Mouse (Mus musculus) heart, postnatal 36 days (tissue): Measurements from ENCODE around the gene Usp46. TPM values are rescaled to one million over a fixed set of nuclear protein-coding genes. Genes with fewer than 3 reads are reported as not detected.

Source experiments
- DNase-seq, 2 experiments: peaks; one replicate each; pipeline ENCODE4 v3.0.0; 2021 to 2022
- intact Hi-C: fragments of 180-260 bp; cut with DNase I; formaldehyde crosslinking; loops from one replicate; pipeline ENCODE4 v1.15.1; 2025
- total RNA-seq, 2 experiments: library from RNA; stranded (reverse); gene quantifications; 2 replicates each; pipeline ENCODE4 v1.2.3; 2021

Gene Usp46
- total RNA-seq, 2 experiments from 2014 or later = 35.1 TPM

DNA sequence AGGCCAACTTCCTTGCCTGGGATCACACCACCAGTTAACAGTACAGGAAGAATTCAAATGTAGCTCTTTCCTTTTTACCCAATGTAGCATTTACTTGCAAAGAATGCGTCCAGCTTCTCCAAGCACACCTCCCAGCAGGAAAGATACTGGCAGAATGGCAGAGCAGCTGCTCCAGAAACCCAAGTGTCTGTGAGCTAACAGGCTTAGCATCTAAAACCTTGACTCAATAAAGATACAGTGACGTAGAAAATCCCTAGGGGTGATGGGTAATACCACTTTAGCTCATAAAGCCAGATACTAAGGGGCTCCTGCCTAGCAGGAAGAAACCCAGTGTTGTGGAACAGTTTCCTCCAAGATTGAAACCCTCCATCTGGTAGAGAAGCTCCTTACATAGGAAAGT, 32.8 kb downstream of the Usp46 start:
- intact Hi-C loops = no loop called here
- DNase-seq = no peak

- no peak for DNase-seq
- intact Hi-C loops = no loop called here
Measured at GRCm38 (mm10) chr5:74034177-74034576, 34.1 kb downstream of the Usp46 start.

DNA sequence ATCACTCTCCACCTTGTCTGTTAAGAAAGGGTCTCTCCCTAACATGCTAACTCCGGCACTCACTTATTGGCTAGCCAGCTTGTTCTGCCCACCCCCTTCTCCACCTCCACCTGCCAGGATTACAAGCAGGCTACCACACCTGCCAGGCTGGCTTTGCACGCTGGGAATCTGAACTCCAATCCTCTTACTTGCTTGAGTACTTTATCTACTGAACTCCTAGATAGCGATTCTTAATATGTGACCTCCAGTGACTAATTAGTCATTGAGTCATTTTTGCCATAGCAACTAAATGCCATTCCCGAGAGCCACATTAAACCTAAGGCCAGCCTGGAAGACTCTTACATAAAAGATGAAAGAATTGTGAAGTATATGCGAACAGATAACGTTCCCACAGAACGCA, 38.4 kb downstream of the Usp46 start:
- DNase-seq = no peak
- intact Hi-C loops = no loop called here

DNA sequence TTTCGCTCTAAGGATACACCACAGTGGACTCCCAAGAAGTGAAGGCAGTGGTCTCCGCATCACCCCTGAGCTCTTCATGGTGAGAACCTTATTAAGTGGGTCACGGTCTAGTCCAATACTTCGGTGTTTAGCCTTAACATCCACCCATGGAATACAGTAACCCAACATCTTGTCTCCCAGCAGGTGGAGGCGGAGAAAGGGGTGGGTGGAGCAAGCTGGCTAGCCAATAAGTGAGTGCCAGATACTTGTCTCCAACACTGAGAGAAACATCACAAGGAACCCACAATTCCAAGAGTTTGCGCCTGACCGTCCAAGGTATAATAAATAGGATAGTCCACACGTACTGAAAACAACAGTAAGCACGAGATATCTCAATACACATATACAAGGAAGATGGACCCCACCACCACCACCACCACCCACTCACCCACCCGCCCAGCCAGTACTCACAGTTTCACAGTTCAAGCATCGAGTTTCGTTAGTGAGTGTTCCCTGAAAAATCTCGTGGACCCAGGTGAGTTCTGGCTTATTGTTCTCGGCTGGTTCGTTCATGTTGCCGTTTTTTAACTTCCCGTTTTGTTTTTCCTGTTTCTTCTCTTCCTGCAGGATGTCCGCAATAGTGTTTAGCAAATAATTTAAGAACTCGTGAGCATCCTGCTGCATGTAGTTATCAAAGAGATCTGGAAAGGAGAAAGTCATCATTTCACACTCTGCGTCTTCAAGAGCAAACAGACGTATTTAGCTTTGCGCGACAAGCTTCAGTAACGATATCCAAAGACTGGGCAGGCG, 39.3 kb downstream of the Usp46 start:
- intact Hi-C loops = no loop called here
- DNase-seq = no peak

DNA sequence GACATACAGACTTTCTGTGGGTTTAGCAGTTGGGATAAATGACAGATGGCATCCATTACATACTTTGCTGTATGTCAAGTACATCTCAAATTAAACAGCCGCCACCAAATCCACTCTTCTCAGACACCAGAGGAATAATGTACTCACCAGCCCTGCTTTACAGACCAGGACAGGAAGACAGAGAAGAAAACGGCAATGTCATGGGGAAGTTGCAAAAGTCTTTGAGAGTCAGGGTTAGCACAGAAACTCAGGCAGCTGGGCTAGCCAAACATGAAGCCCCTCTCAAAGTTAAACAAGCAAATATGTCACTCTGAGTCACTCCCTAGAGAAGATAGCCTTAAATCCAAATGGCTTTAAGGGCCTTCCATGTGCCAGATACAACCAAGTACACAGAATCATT, 40.0 kb downstream of the Usp46 start:
- no peak for DNase-seq
- intact Hi-C loops = no loop called here

DNA sequence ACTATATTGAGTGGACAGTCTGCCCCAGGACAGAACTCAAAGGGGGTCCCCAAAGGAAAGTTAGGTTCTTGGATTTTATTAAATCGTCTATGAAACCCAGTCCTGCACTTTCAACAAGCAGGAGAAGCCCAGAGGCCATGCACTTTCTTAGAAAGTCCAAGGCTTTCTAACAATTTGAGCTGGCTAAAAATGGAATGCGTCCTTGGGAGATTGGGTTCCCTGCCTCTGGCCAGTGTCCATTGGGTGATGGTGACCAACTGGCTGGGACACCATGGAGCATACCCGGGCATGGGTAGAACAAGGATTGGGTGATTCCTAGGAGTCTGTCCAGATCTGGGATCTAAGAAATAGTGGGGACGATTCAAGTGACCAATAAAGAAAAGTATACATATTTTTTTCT, 47.7 kb downstream of the Usp46 start:
- intact Hi-C loops = no loop called here
- no peak for DNase-seq

DNA sequence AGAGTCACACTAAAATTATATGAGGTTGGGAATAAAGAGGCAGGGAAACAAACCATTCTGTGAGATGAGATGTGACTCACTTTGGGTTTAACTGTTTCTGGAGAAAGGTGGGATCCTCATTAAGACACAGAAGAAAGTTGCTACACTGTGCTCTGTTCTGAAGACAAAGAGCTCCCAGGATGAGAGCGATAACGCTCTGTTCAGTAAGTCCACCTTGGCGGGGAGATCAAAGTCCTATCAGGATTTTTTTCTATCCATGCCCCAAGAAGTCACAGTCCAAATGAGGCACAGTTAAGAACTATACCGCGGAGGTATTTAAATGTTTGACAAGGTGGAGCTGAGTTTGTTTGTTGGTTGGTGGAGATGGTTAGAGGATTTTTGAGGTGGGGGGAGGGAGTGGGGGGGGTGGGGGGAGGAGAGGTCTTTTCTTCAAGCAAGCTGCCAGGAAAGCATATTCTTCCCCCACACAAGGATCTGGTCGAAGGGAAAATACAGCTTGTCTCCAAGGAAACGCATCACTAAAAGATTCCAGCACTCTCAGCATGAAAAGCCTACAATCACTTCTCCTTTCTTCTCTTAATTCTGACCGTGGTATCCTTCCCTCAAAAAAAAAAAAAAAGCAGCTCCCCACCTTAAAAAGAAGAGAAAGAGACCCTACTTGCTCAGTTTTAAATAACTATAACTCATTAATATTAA, 49.2 kb downstream of the Usp46 start:
- intact Hi-C loops = no loop called here
- DNase-seq = no peak

DNA sequence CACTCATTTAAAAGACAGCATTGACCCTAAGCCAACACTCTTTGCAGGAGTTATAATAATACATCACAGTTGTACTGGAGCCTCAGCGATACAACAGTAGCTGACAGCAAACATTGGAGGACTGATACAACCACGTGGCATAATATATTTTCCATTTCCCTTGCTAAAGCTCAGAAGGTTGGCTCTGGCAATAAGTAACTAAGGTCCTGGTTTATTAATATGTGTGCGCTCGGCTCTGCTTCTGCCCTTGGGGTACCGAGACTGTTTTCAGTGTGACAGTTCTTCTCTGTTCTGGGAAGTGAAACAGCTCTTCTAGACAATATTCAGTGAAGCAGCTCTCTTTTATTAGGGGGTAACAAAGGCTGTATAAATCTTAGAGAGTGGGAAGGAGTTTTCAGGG, 50.7 kb downstream of the Usp46 start:
- intact Hi-C loops = no loop called here
- DNase-seq = no peak

GRCm38 (mm10) chr5:74011629-74012028, 56.6 kb downstream of the Usp46 start:
- intact Hi-C loops = no loop called here
- DNase-seq = no peak

- intact Hi-C loops = loop anchor here (5.0 to 10.0 kb wide), 2 partner anchors 57 to 190 kb away; partner anchors contain the start of genes Rasl11b and Usp46
- no peak for DNase-seq
Measured at GRCm38 (mm10) chr5:74007492-74008070, 60.6 kb downstream of the Usp46 start.

DNA sequence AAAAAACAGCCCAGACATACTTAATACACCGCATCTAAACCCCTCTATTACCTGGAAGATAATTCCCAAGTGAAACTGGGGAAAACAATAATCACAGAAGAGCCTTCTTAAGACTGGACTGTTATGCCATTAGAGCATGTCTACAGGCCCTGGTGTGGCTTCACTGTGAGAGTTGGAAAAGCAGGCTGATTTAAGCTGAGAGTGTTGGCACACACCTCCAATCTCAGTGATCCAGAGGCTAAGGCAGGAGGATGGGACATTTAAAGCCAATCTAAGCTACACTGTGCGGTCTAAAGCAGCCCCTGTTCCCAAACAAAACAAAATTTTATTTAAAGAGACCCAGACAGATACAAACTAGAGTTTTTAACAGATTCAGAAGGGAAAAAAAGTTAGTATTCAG, 62.3 kb downstream of the Usp46 start:
- intact Hi-C loops = loop anchor here (5.0 to 10.0 kb wide), 2 partner anchors 59 to 191 kb away; partner anchors contain the start of genes Rasl11b and Usp46
- DNase-seq = no peak

- intact Hi-C loops = loop anchor here (10.0 kb wide), 1 partner anchor 63 kb away; the partner anchor contains the start of gene Usp46
Measured at GRCm38 (mm10) chr5:74001743-74002142, 66.5 kb downstream of the Usp46 start.

DNA sequence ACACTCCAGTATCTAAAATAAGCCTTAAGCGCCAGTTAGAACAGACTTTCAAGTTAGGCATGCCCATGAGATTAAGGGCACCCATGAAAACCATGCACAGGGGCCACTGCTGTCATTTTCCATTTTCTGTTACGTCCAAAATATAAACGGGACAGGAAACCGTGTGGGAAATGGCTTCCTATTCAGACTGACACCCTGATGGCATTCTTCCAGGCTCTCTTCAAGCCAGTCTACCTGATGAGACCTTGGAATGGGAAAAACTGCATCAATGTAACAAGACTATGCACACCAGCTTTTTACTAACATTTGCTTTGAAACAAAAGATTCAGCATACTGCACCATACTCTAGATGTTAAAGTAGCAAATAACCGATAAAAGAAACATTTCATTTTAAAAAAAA, 69.3 kb downstream of the Usp46 start:
- intact Hi-C loops = loop anchor here (5.0 to 10.0 kb wide), 3 partner anchors 163 to 1156 kb away; partner anchors contain the start of gene Pdgfra
- DNase-seq = no peak

More at GRCm38 (mm10) chr5:74001743-74002142, 66.5 kb downstream of the Usp46 start:
- no peak for DNase-seq

DNA sequence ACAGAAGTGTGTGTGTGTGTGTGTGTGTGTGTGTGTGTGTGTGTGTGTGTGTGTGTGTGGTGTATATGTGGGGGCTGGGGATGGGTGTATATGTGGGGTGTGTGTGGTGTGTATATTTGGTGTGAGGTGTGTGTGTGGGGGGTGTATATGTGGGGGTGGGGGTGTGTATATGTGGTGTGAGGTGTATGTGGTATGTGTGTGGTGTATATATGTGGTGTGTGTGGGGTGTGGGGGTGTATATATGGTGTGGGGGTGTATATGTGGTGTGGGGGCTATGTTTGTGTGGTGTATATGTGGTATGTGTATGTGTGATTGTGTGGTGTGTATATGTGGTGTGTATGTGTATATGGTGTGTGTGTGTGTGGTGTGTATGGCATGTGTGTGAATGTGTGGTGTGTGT, 73.4 kb downstream of the Usp46 start:
- intact Hi-C loops = loop anchor here (5.0 to 10.0 kb wide), 4 partner anchors 138 to 1160 kb away; partner anchors contain the start of gene Pdgfra
- no peak for DNase-seq

- intact Hi-C loops = loop anchor here (1.0 to 10.0 kb wide), 4 partner anchors 136 to 1161 kb away; partner anchors contain the start of gene Pdgfra
- peak in 1 of 2 experiments; percentile 13 for DNase-seq
Measured at GRCm38 (mm10) chr5:73993538-73993937, 74.7 kb downstream of the Usp46 start.

DNA sequence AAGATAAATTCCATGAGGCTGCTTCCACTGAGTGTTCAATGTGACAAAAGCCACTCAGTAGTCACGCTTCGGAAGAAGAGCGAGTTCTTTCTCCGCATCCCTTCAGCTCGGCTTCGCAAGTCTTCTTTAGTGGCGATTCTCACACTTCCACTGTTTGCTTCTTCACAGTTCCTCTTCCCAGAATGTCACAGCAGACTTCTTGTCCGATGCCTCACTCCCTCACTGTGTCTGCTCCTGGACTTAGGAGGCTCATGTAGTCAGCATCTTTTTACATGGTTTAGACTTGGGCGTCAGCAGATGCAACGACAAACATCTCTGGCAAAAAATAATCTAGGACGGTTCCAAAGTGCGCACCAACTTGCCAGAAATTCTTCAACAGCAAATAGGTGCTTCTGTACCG, 75.9 kb downstream of the Usp46 start:
- intact Hi-C loops = loop anchor here (5.0 to 10.0 kb wide), 3 partner anchors 135 to 1162 kb away; partner anchors contain the start of gene Pdgfra
- DNase-seq = no peak

- intact Hi-C loops = no loop called here
- DNase-seq = no peak
Measured at GRCm38 (mm10) chr5:73989532-73989931, 78.7 kb downstream of the Usp46 start.

GRCm38 (mm10) chr5:73987777-73988560, 80.3 kb downstream of the Usp46 start:
- DNase-seq = no peak
- intact Hi-C loops = no loop called here

GRCm38 (mm10) chr5:73977426-73977825, 90.8 kb downstream of the Usp46 start:
- no peak for DNase-seq
- intact Hi-C loops = no loop called here

DNA sequence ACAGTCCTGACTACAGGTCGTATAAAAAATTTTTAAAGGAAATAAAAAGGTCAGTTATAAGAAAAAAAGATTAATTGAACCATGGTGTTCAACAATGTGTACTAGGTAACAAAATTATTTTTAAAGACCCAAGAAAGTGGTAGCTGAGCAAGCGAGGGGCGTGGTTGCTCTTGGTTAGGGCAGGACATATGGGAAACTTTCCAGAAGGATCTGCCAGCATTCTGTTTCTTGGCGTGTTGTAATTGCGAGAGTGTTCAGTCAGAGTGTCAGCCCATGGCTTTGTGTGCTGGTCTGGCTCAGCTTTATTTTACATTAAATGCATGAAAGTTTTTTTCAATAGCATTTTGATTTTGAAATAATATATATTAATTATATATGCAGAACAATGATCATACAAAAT, 96.5 kb downstream of the Usp46 start:
- DNase-seq = peak in 1 of 2 experiments; percentile 21
- intact Hi-C loops = no loop called here
